Mouse (Mus musculus) thymus, adult 2 months (tissue): ENCODE measurements around the gene Clec2l. TPM values are rescaled to one million over a fixed set of nuclear protein-coding genes. Genes with fewer than 3 reads are reported as not detected.

Experiments used
- DNase-seq: peaks from one replicate; pipeline ENCODE4 v3.0.0; 2021
- H3K27ac ChIP-seq: fragments of 200-500 bp; 2 replicates; pipeline ENCODE4 v1.5.1; 2012; ENCODE audit warnings: low read length, control low read depth; ENCODE audit not compliant: control insufficient read depth, insufficient read depth
- H3K27me3 ChIP-seq: fragments of 200-500 bp; 2 replicates; pipeline ENCODE4 v1.6.1; 2012; ENCODE audit warnings: mild to moderate bottlenecking, low read length, moderate library complexity, mixed read lengths; ENCODE audit not compliant: control insufficient read depth, insufficient read depth
- H3K36me3 ChIP-seq: fragments of 200-500 bp; 2 replicates; pipeline ENCODE4 v1.6.1; 2012; ENCODE audit warnings: mild to moderate bottlenecking, low read length, moderate library complexity; ENCODE audit not compliant: control insufficient read depth, insufficient read depth
- H3K4me1 ChIP-seq: fragments of 200-500 bp; replicated peaks from 2 replicates; pipeline ENCODE4 v1.6.1; 2012; ENCODE audit warnings: low read length; ENCODE audit not compliant: control insufficient read depth, insufficient read depth
- H3K4me3 ChIP-seq: fragments of 200-500 bp; 2 replicates; pipeline ENCODE4 v1.5.1; 2012; ENCODE audit warnings: mild to moderate bottlenecking, low read length, control low read depth, moderate library complexity; ENCODE audit not compliant: control insufficient read depth, insufficient read depth
- CTCF ChIP-seq: fragments of 200-500 bp; IDR thresholded peaks from 2 replicates; pipeline ENCODE4 v1.5.1; 2012; ENCODE audit warnings: mild to moderate bottlenecking, control low read depth, low read length, moderate library complexity, borderline replicate concordance; ENCODE audit not compliant: control insufficient read depth, poor library complexity, insufficient read depth; ENCODE audit errors: extremely low read depth
- POLR2A ChIP-seq: fragments of 200-500 bp; IDR thresholded peaks from 2 replicates; pipeline ENCODE4 v1.6.1; 2012; ENCODE audit warnings: mild to moderate bottlenecking, low read length, control low read depth, moderate library complexity; ENCODE audit not compliant: control insufficient read depth, poor library complexity, insufficient read depth; ENCODE audit errors: extremely low read depth
- WGBS: fragments of 180-500 bp; shearing (Covaris S2); methylation state at CpG from one replicate; pipeline ENCODE4 v1.1.7; 2018; 5-methylcytosine and 5-hydroxymethylcytosine counted together
- polyA plus RNA-seq: library from polyadenylated mRNA; depleted of rRNA; stranded (reverse); fragments of >200 nt; gene quantifications from 2 replicates; pipeline ENCODE4 v1.2.3, GENCODE M21; 2012; rRNA removed

The Clec2l gene
- 0.67 and 0.93 TPM in 2 replicates for polyA plus RNA-seq

DNA sequence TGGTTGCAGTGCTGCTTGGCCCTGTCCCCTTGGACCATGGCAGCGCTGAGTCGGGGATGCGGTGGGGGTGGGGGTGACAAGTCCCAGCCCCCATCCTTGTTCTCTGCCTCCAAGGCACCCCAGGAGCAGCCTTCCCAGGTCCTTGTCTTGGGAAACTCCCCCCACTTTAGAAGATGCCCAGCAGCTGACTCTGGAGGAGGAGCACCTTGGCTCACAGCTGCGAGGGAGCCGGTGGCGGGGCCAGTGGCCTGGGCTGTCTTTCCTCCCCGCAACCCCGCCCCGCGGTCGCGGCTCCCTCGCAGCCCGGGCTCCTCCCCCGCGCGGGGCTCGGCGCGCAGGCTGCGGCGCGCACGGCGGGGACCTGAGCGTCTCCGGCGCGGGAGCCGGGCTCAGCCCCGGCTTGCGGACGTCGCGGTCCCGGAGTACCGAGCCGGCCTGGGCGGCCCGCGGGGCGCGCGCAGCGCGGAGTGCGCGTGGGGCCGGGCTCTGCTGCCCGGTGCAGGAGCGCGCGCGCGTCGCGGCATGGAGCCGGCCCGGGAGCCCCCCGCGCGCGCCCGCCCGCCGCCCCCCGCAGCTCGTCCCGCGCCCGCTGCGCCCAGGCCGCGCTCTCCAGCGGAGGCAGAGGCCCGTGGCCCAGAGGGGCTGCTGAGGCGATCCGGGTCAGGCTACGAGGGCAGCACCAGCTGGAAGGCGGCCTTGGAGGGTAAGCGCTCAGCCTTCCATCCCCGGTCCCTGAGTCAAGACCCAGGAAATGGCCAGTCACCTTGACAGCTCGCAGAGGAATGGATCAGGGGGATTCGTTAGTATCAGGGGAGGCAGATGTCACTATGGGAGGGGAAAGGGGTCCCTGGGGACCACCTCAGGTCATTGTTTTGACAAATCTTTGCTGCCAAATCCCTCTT is at the start of gene Clec2l:
TSS of gene Clec2l (plus strand) at position 356 of the 902 bp plus-strand sequence.
- Histone ChIP-seq H3K4me3 (no peak within 1 kb of the TSS), H3K27me3 (peaks cover 2% of the 10 kb centered on the region; the same call in 1 of the 2 replicates), H3K27ac (no peak within 1 kb of the TSS), H3K4me1 (0 out of 2 replicates have a peak, but pooled peaks cover 3% of the 10 kb centered on the region), H3K36me3 (no peaks in the 10 kb centered on the region)
- 5% methylated on average over 84 of the region's 84 CpGs for WGBS
- TF ChIP-seq POLR2A (no peak), CTCF (no peak)
- no peak for DNase-seq

DNA sequence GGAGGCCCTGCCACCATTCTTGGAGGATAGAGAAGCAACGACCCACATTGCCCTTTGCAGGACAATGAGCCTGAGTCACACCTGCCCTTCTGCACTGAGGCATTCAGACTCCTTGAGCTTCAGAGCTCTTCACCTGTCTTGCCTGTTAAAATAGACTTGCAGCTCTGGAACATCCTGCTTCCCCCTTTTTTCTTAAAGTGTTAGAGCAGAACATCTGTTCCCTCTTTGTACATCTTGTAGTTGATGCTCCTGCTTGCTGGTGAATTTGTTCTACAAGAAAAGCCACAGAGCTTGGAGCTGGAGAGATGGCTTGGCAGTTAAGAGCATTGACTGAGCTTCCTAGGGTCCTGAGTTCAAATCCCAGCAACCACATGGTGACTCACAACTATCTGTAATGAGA is 40.5 kb upstream of the Clec2l start:
- TF ChIP-seq POLR2A = no peak
- TF ChIP-seq CTCF = no peak
- 89% methylated on average over 1 of the region's 1 CpGs for WGBS
- H3K27me3 ChIP-seq = no peaks in the 10 kb centered on the region
- H3K4me3 ChIP-seq = no peak overlapping the region
- no peak overlapping the region for H3K27ac ChIP-seq
- DNase-seq = no peak
- H3K36me3 ChIP-seq = peaks cover 9% of the 10 kb centered on the region; the same call in 1 of the 2 replicates
- H3K4me1 ChIP-seq = no peaks in the 10 kb centered on the region

DNA sequence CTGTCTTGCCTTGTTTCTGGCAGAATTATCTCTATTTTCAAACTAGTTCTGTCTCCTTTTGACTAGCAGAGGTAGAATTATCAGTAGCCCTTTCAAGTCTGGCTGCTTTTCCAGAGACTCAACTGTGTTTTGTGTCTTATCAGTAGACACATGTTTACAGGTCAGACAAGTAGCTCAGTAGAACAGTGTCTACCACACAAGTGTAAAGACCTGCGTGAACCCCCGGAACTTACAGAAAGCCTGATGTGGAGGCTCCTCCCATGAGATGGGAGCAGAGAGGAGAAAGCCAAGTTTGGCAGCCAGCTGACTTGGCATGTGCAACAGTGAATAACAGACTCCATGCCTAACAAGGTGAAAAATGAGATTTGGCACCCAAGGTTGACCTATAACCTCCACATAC is 39.4 kb upstream of the Clec2l start:
- H3K4me1 ChIP-seq = no peaks in the 10 kb centered on the region
- H3K27ac ChIP-seq = no peak overlapping the region
- H3K36me3 ChIP-seq = peaks cover 5% of the 10 kb centered on the region; the same call in 1 of the 2 replicates
- H3K27me3 ChIP-seq = no peaks in the 10 kb centered on the region
- 96% methylated on average over 2 of the region's 2 CpGs for WGBS
- no peak for DNase-seq
- no peak for TF ChIP-seq CTCF
- no peak for TF ChIP-seq POLR2A
- H3K4me3 ChIP-seq = no peak overlapping the region

DNA sequence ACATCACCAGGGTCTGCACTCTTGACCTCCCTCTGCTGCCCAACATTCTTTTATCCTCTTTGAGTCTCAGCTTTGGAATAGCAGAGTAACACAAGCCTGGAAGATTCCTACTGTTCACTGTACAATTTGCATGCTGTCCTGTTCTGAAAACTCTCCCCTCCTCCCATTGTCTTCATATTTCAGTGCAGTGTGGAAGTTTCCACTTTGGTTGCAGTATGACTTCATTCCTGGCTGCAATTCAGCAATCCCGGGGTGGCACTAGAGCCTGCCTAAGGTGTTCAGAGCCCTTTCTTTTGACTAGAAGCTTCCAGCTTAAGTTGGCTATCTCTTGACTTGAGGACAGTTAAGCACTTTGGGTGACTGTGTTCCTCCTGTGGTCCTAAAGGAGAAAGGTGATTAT is 38.4 kb upstream of the Clec2l start:
- Histone ChIP-seq H3K4me1 (no peaks in the 10 kb centered on the region), H3K4me3 (no peak overlapping the region), H3K27me3 (no peaks in the 10 kb centered on the region), H3K27ac (no peak overlapping the region), H3K36me3 (peaks cover 2% of the 10 kb centered on the region; the same call in 1 of the 2 replicates)
- DNase-seq = no peak
- no peak for TF ChIP-seq CTCF
- no peak for TF ChIP-seq POLR2A
- WGBS = 83% methylated on average over 1 of the region's 1 CpGs

DNA sequence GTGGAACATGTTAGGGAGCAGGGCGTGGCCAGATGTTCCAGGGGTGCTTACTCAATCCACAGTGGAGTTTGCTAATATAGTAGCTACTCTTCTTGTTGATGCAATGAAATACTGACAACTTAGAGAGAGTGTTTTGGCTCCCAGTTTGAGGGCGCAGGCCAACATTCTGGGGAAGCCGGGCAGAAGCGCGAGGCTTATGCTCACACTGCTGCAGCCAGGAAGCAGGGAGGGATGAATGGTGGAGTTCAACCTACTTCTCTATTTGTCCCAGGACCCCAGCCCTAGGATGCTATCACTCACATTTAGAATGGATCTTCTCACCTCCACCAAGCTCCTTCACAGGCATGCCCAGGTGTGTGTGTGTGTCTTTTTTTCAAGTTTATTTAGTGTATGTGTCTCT is 36.8 kb upstream of the Clec2l start:
- no peak for TF ChIP-seq CTCF
- TF ChIP-seq POLR2A = no peak
- Histone ChIP-seq H3K27ac (no peak overlapping the region), H3K4me3 (no peak overlapping the region), H3K36me3 (no peaks in the 10 kb centered on the region), H3K4me1 (no peaks in the 10 kb centered on the region), H3K27me3 (no peaks in the 10 kb centered on the region)
- WGBS = 100% methylated on average over 5 of the region's 5 CpGs
- DNase-seq = no peak

DNA sequence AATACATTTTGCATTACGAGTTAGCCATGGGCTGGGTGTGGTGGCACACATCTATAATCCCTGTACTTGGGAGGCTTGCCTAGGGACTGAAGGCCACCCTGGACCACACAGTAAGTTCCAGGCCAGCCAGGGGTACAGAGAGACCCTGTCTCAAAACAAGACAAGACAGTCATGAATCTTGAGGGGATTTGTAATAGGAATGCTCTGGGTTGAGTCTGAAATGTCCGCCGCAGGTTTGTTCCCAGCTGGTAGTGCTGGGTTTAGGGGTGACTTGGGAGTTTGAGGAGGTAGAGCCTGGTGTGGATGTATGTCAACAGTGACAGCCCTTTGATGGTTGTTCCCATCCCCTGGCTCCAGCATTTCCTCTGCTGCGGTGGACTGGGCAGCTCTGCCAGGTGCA is 35.8 kb upstream of the Clec2l start:
- TF ChIP-seq POLR2A (no peak), CTCF (no peak)
- DNase-seq = no peak
- Histone ChIP-seq H3K4me3 (no peak overlapping the region), H3K4me1 (no peaks in the 10 kb centered on the region), H3K27ac (no peak overlapping the region), H3K27me3 (no peaks in the 10 kb centered on the region), H3K36me3 (no peaks in the 10 kb centered on the region)
- 94% methylated on average over 4 of the region's 4 CpGs for WGBS
